Mouse (Mus musculus): Measurements from ENCODE around the gene Lpar5.

DNA sequence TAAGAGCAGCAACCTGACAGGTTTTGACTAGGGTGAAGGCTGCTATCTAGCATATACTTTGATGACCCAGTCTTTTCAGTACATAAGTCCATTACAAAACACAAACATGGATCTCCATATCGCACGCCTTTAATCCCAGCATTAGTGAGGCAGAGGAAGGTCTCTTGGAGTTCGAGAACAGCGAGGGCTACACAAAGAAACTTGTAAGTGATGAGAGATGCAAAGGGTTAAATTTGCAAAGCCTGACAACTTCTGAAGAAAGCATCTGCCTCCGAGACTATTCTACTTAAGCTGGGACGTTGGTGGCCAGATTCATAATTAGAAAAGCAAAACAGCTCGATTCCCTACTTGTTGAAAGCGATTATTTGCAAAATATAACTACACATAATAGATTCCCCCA is 28.6 kb upstream of the Lpar5 start:
- TF ChIP-seq CTCF (IDR thresholded peaks at IDR 0.05; ENCODE audit: borderline replicate concordance, insufficient read depth, low read length): no peak
- TF ChIP-seq POLR2A (IDR thresholded peaks at IDR 0.05; ENCODE audit: low read depth, low read length): no peak

Data from embryonic fibroblast, embryonic 13.5 days (primary cell).